Mouse (Mus musculus) forebrain, embryonic 12.5 days (tissue): ENCODE results near the gene Ccpg1. TPM values are rescaled to one million over a fixed set of nuclear protein-coding genes. Genes with fewer than 3 reads are reported as not detected.

ENCODE experiments used
- ATAC-seq: fragments of 200-750 bp; cut with Nextera tagmentation; 2 replicates; pipeline ENCODE4 v1.8.0; 2017; ENCODE audit warnings: moderate TSS enrichment; ENCODE audit not compliant: low FRiP score
- H3K27ac ChIP-seq: fragments of 300-500 bp; sonication (generic); 2 replicates; pipeline ENCODE4 v1.5.1; 2016; ENCODE audit warnings: mild to moderate bottlenecking
- H3K27me3 ChIP-seq: fragments of 300-500 bp; sonication (generic); 2 replicates; pipeline ENCODE4 v1.6.1; 2016; ENCODE audit warnings: mild to moderate bottlenecking
- H3K36me3 ChIP-seq: fragments of 300-500 bp; sonication (generic); replicated peaks from 2 replicates; pipeline ENCODE4 v1.6.1; 2016; ENCODE audit warnings: mild to moderate bottlenecking
- H3K4me1 ChIP-seq: fragments of 300-500 bp; sonication (generic); 2 replicates; pipeline ENCODE4 v1.6.1; 2016
- H3K4me2 ChIP-seq: fragments of 300-500 bp; sonication (generic); 2 replicates; pipeline ENCODE4 v1.6.1; 2016; ENCODE audit warnings: mild to moderate bottlenecking, moderate library complexity
- H3K4me3 ChIP-seq: fragments of 300-500 bp; sonication (generic); replicated peaks from 2 replicates; pipeline ENCODE4 v1.5.1; 2016; ENCODE audit warnings: mild to moderate bottlenecking
- H3K9ac ChIP-seq: fragments of 300-500 bp; sonication (generic); 2 replicates; pipeline ENCODE4 v1.6.1; 2016; ENCODE audit warnings: mild to moderate bottlenecking
- H3K9me3 ChIP-seq: fragments of 300-500 bp; sonication (generic); 2 replicates; pipeline ENCODE4 v1.6.1; 2016
- WGBS: fragments of 180-500 bp; shearing (Covaris S2); methylation state at CpG from one replicate; pipeline ENCODE4 v1.1.7; 2016; 5-methylcytosine and 5-hydroxymethylcytosine counted together
- polyA plus RNA-seq: library from polyadenylated mRNA; unstranded; fragments of >200 nt; fragmentation: Nextera tagmentation; extraction: Ambion mirVana; gene quantifications from 2 replicates; pipeline ENCODE4 v1.2.1, GENCODE M21; 2016

Ccpg1 gene
- polyA plus RNA-seq, 1 experiment from 2014 or later, result 26.0 TPM

DNA sequence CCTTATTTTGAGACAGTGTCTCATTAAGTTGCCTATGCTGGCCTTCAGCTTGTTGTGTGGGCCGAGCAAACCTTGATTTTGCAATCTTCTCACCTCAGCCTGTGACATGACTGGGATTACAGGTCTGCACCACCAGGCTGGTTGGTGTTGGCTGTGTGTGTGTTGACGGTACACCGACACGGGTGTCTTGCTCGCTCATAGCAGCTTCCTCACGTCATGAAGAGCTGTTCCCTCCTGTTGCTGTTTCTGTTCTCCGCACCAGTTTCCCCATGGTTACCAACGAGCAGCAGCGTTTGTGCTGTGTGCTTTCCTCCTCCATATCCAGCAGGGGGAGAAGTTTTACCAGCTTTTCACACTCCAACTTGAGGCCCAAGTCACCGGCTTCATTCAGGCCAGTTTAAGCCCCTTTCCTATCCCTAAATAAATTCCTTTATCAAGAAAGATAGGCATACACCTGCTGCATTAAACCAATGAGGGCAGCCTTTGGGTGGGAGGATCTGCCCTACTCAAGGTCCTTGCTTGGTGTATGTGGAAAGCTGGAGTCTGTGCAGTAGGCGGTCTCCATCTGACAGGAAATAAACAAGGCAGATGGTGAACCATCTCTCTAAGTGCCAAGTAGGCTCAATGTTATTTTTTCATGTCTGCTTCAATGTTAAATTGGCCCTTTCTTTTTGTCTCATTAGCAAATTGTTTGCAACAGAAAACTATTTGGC is 16.7 kb upstream of the Ccpg1 start:
- no peaks in the 10 kb centered on the region for H3K4me1 ChIP-seq
- no peak overlapping the region for H3K4me2 ChIP-seq
- H3K4me3 ChIP-seq, result no peak overlapping the region
- H3K27ac ChIP-seq, result no peak overlapping the region
- 0 out of 2 replicates have a peak, but pooled peaks have one; percentile 6 for ATAC-seq
- H3K27me3 ChIP-seq, result no peaks in the 10 kb centered on the region
- no peaks in the 10 kb centered on the region for H3K36me3 ChIP-seq
- no peak overlapping the region for H3K9ac ChIP-seq
- H3K9me3 ChIP-seq, result no peaks in the 10 kb centered on the region
- WGBS, result 34% methylated on average over 11 of the region's 11 CpGs

DNA sequence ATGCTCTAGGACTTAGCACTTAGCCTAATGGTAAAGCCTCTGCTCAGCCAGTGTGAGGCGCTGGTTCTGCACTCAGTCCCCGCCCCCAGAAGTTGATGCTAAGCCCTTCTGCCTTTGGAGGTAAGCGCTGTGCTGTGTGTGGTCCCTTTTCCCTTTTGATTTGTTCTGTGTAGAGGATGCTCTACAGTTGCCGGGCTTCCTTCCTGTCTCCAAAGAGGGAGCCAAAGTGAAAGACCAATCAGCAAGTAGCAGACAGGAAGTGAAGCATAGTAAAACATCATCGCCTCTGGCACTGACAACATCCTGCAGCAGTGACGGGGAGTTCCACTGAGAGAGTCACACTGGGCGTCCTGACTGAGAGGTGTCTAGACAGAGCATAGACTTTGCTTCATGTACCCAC is 15.4 kb upstream of the Ccpg1 start:
- no peak overlapping the region for H3K4me2 ChIP-seq
- 78% methylated on average over 7 of the region's 7 CpGs for WGBS
- no peak overlapping the region for H3K9ac ChIP-seq
- no peaks in the 10 kb centered on the region for H3K27me3 ChIP-seq
- no peak overlapping the region for H3K27ac ChIP-seq
- ATAC-seq, result no peak
- no peaks in the 10 kb centered on the region for H3K9me3 ChIP-seq
- H3K4me3 ChIP-seq, result no peak overlapping the region
- H3K36me3 ChIP-seq, result no peaks in the 10 kb centered on the region
- no peaks in the 10 kb centered on the region for H3K4me1 ChIP-seq

DNA sequence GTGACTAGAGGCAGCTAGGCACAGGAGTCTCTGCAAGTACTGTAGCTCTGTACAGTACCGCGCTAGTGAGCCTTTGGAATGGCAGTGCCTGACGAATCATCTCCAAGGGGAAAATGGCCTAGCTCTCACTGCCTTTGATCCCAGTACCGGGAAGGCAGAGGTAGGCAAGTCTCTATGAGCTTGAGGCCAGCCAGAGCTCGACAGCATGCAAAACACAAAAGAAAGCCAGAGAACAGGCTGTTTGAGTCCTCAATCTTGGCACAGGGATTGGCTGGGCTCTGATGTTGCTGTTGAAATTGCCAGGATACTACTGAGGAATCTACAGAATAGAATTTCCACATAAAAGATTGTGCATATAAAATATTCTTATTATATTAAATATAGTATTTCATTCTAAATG is 12.8 kb upstream of the Ccpg1 start:
- H3K27ac ChIP-seq, result no peak overlapping the region
- H3K9me3 ChIP-seq, result no peaks in the 10 kb centered on the region
- no peaks in the 10 kb centered on the region for H3K36me3 ChIP-seq
- H3K4me2 ChIP-seq, result no peak overlapping the region
- no peak overlapping the region for H3K9ac ChIP-seq
- H3K4me1 ChIP-seq, result no peaks in the 10 kb centered on the region
- no peaks in the 10 kb centered on the region for H3K27me3 ChIP-seq
- no peak overlapping the region for H3K4me3 ChIP-seq
- WGBS, result 91% methylated on average over 5 of the region's 5 CpGs
- ATAC-seq, result no peak

DNA sequence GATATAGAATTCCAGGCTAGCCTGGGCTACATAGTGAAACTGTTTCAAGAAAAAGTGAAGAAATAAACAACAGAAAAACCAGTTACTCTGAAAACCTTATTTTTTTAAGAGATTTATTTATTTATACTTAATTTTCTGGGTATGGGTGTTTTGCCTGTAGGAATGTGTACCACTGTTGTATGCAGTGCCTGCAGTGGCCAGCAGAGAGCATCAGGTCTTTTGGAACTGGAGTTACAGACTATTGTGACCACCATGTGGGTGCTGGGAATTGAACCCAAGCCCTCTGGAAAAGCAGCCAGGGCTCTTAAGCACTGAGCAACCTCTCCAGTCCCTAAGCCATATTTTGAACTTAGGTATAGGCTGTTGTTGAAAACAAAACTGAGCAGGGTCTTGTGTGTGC is 12.2 kb upstream of the Ccpg1 start:
- Histone ChIP-seq H3K27me3 (no peaks in the 10 kb centered on the region), H3K9me3 (no peaks in the 10 kb centered on the region), H3K27ac (no peak overlapping the region), H3K4me1 (no peaks in the 10 kb centered on the region), H3K4me3 (no peak overlapping the region), H3K36me3 (no peaks in the 10 kb centered on the region), H3K4me2 (no peak overlapping the region), H3K9ac (no peak overlapping the region)
- ATAC-seq, result no peak

DNA sequence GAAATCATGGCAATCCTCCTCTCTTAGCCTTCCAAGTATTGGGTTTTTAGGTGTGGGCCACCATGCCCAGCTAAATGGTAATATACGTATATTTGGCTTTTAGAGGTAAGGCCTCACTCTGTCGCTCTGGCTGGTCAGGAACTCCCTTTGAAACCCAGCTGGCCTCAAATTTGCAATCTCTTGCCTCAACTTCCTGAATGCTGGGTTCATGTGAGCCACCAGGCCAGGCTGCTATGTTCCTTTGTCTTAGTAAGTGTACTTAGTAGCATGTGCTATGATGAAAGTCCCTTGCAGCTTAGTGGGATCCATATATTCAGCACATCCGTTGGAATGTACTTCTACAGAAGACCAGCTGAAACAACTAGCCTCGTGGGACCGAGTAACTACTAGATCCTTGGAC is 10.5 kb upstream of the Ccpg1 start:
- H3K36me3 ChIP-seq, result no peaks in the 10 kb centered on the region
- no peak overlapping the region for H3K4me3 ChIP-seq
- ATAC-seq, result no peak
- no peak overlapping the region for H3K4me2 ChIP-seq
- no peaks in the 10 kb centered on the region for H3K9me3 ChIP-seq
- WGBS, result 89% methylated on average over 5 of the region's 5 CpGs
- no peak overlapping the region for H3K9ac ChIP-seq
- no peaks in the 10 kb centered on the region for H3K4me1 ChIP-seq
- H3K27me3 ChIP-seq, result no peaks in the 10 kb centered on the region
- no peak overlapping the region for H3K27ac ChIP-seq

DNA sequence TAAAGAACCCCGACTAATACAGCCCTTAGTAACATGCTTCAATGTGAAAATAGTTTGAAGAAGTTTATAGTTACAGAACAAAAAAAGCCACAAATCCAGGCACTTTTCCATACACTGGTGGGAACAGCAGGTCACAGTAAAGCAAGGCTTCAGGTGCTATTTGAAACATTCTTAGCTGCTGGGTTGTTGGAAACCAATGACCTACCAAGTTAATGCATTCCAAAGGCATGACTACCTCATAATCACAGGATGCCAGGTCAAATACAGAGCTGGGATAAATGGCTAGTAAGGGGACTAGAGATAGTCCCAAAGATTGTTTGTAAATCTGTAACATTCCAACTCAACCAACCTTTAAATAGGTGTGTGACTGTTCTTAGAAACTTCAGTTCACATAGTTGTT is 10.0 kb upstream of the Ccpg1 start:
- Histone ChIP-seq H3K36me3 (no peaks in the 10 kb centered on the region), H3K9me3 (no peaks in the 10 kb centered on the region), H3K4me3 (no peak overlapping the region), H3K4me1 (no peaks in the 10 kb centered on the region), H3K27me3 (no peaks in the 10 kb centered on the region), H3K4me2 (no peak overlapping the region), H3K9ac (no peak overlapping the region), H3K27ac (no peak overlapping the region)
- WGBS, result 85% methylated on average over 1 of the region's 1 CpGs
- no peak for ATAC-seq

DNA sequence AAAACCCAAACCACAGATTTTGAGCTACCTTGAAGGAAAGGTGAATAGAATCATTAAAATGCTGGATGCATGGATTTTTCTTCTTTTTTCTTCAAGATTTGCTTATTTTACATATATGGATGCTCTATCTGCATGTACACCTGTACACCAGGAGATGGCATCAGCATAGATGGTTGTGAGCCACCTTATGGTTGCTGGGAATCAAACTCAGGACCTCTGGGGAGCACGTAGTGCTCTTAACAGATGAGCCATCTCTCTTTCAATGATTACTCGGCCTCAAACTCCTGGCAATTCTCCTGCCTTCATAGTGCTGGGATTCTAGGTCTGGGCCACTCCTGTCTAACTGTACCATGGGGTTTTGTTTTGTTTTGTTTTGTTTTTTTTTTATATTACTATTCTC is 2.2 kb upstream of the Ccpg1 start:
- ATAC-seq, result no peak
- no peaks in the 10 kb centered on the region for H3K9me3 ChIP-seq

DNA sequence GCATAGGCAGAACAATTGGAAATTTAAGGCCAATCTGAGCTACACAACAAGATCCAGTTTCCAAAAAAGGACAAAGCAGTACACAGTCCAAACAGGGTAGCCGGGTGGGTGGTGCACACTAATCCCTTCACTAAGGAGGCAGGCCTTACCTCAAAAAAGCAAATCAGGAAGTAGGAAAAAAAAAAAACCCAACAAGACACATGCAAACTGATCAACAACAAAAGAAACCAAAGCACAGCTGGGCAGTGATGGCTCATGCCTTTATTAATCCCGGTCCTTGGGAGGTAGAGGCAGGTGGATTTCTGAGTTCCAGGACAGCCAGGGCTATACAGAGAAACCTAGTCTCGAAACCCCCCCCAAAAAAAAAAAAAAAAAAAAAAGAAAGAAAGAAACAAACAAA is 2.5 kb downstream of the Ccpg1 start:
- no peak overlapping the region for H3K27ac ChIP-seq
- no peaks in the 10 kb centered on the region for H3K36me3 ChIP-seq
- H3K27me3 ChIP-seq, result no peaks in the 10 kb centered on the region
- H3K9me3 ChIP-seq, result no peaks in the 10 kb centered on the region
- 56% methylated on average over 3 of the region's 3 CpGs for WGBS
- H3K4me1 ChIP-seq, result peaks cover 18% of the 10 kb centered on the region
- no peak overlapping the region for H3K4me3 ChIP-seq
- ATAC-seq, result no peak
- H3K4me2 ChIP-seq, result no peak overlapping the region
- H3K9ac ChIP-seq, result peak overlapping the region; percentile 17; the same call in 1 of the 2 replicates

More for the DNA sequence above, 2.2 kb upstream of the Ccpg1 start:
- Histone ChIP-seq H3K27ac (no peak overlapping the region), H3K27me3 (no peaks in the 10 kb centered on the region), H3K36me3 (no peaks in the 10 kb centered on the region), H3K4me2 (no peak overlapping the region), H3K4me3 (no peak overlapping the region), H3K9ac (no peak overlapping the region), H3K4me1 (peaks cover 18% of the 10 kb centered on the region)
- 63% methylated on average over 2 of the region's 2 CpGs for WGBS

DNA sequence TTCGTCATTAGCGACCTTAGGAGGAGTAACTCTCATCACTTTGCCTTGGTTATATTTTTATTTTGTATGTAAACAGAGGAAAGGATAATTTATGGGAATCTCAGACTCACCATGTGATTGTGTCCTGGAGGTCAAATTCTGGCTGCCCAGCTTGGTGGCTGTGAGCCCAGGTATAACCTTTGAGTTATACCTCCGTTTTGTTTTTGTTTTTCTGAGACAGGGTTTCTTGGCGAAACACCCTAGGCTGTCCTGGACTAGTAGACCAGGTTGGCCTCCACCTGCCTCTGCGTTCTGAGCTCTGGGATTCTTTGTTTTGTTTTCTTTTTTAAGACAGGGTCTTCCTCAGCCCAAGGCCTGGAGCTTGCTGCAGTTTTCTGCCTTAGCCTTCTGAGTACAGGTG is 3.5 kb downstream of the Ccpg1 start:
- Histone ChIP-seq H3K36me3 (no peaks in the 10 kb centered on the region), H3K9me3 (no peaks in the 10 kb centered on the region), H3K27ac (no peak overlapping the region), H3K4me3 (no peak overlapping the region), H3K27me3 (no peaks in the 10 kb centered on the region), H3K9ac (no peak overlapping the region), H3K4me1 (peaks cover 18% of the 10 kb centered on the region), H3K4me2 (no peak overlapping the region)
- no peak for ATAC-seq
- WGBS, result 89% methylated on average over 5 of the region's 5 CpGs

DNA sequence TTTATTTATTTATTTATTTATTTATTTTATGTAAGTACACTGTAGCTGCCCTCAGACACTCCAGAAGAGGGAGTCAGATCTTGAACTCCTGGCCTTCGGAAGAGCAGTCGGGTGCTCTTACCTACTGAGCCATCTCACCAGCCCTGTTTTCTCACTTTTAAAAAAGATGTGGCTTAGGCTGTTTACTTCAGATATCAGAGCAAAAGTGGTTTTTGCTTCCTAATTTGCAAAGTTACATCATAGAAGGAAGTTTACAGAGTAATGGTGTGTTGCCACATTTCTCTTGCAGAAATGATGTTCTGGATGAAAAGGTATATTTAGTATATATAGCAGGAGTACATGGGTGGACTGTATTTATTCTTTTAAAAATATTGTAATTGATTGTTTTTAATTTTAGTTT is 6.2 kb downstream of the Ccpg1 start:
- H3K4me1 ChIP-seq, result peaks cover 4% of the 10 kb centered on the region; the same call in 1 of the 2 replicates
- no peak overlapping the region for H3K9ac ChIP-seq
- H3K9me3 ChIP-seq, result no peaks in the 10 kb centered on the region
- 90% methylated on average over 2 of the region's 2 CpGs for WGBS
- no peak overlapping the region for H3K27ac ChIP-seq
- no peaks in the 10 kb centered on the region for H3K36me3 ChIP-seq
- ATAC-seq, result no peak
- no peak overlapping the region for H3K4me2 ChIP-seq
- H3K4me3 ChIP-seq, result no peak overlapping the region
- H3K27me3 ChIP-seq, result no peaks in the 10 kb centered on the region

DNA sequence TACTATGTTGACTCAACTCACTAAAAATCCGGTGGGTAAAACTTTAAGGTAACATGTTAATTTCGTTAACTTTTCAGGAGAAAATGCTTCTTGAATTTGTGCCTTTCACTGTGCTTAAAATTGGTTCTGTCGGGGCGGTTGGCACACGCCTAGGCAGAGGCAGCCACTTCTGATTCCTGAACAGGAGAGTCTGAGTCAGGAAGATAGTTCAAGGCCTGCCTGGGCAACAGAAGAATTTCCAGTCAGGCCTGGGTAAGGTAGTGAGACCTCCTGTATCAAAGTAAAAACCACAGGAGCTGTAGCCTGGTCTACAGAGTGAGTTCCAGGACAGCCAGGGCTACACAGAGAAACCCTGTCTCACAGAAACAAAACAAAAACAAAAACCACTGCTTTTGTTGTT is 7.3 kb downstream of the Ccpg1 start:
- H3K9me3 ChIP-seq, result no peaks in the 10 kb centered on the region
- no peak overlapping the region for H3K9ac ChIP-seq
- ATAC-seq, result no peak
- H3K4me1 ChIP-seq, result no peaks in the 10 kb centered on the region
- H3K27me3 ChIP-seq, result no peaks in the 10 kb centered on the region
- no peak overlapping the region for H3K27ac ChIP-seq
- H3K4me3 ChIP-seq, result no peak overlapping the region
- WGBS, result 87% methylated on average over 5 of the region's 5 CpGs
- H3K4me2 ChIP-seq, result no peak overlapping the region
- H3K36me3 ChIP-seq, result no peaks in the 10 kb centered on the region

DNA sequence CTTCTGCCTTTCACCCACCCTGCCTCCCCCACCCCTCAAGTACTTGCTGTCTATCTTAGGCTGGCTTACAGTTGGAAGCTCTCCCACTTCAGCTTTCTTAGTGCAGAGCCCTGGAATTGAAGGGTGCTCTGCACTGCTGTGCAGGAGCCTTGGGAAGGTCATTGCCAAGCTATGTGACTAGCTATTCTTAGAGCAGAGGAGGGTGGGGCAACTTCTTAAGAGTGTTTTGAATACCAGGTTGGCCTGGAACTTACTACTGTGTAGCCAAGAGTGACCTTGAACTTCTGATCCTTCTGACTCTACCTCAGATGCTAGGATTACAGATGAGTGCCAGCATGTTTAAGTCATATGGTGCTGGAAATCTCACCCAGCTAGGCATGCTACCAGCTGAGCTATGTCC is 10.9 kb downstream of the Ccpg1 start:
- no peaks in the 10 kb centered on the region for H3K4me1 ChIP-seq
- no peaks in the 10 kb centered on the region for H3K36me3 ChIP-seq
- no peaks in the 10 kb centered on the region for H3K27me3 ChIP-seq
- ATAC-seq, result no peak
- no peak overlapping the region for H3K9ac ChIP-seq
- H3K4me3 ChIP-seq, result no peak overlapping the region
- no peak overlapping the region for H3K4me2 ChIP-seq
- H3K9me3 ChIP-seq, result no peaks in the 10 kb centered on the region
- no peak overlapping the region for H3K27ac ChIP-seq

DNA sequence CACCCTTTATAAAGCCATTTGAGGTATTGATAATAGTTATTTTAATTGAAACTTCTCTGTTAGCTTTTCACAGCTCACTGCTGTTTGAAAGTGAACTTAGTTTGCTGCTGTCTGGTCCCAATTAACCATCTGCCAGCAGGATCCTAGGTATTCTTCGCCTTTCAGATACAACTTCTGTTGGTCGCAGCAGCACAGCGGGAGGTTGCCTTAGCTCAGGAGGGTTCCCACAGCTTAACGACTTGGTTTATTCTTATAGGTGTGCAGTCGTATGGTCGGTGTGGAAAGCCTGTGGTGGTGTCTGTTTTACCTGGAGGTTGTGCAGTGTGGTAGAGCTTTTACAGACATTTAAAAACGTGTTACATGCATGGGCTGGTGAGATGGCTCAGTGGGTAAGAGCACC is 11.6 kb downstream of the Ccpg1 start:
- H3K27ac ChIP-seq, result no peak overlapping the region
- no peak overlapping the region for H3K9ac ChIP-seq
- no peak overlapping the region for H3K4me3 ChIP-seq
- no peaks in the 10 kb centered on the region for H3K27me3 ChIP-seq
- no peaks in the 10 kb centered on the region for H3K36me3 ChIP-seq
- H3K4me2 ChIP-seq, result no peak overlapping the region
- H3K4me1 ChIP-seq, result no peaks in the 10 kb centered on the region
- no peak for ATAC-seq
- H3K9me3 ChIP-seq, result no peaks in the 10 kb centered on the region
- 50% methylated on average over 7 of the region's 7 CpGs for WGBS
